Mouse (Mus musculus) heart, embryonic 14.5 days (tissue): ENCODE measurements around the gene Zdhhc18. TPM values are rescaled to one million over a fixed set of nuclear protein-coding genes. Genes with fewer than 3 reads are reported as not detected.

Experiments used
- ATAC-seq: fragments of 200-750 bp; cut with Nextera tagmentation; 2 replicates; pipeline ENCODE4 v1.8.0; 2017; ENCODE audit warnings: low read depth, moderate TSS enrichment; ENCODE audit not compliant: insufficient number of reproducible peaks, insufficient read depth, low FRiP score
- H3K27ac ChIP-seq, 2 experiments: fragments of 200-500 bp in 1 of 2; fragments of 300-500 bp in 1 of 2; sonication (generic) in 1 of 2; replicated peaks in 1 of 2; 2 replicates each; pipeline ENCODE4 v1.5.1; 2012 to 2014; ENCODE audit warnings: low read depth in 2 of 2, low read length in 2 of 2, control low read depth in 1 of 2, mild to moderate bottlenecking in 1 of 2, mixed read lengths in 1 of 2; ENCODE audit not compliant: control insufficient read depth in 1 of 2, insufficient read depth in 1 of 2
- H3K27me3 ChIP-seq: fragments of 300-500 bp; sonication (generic); 2 replicates; pipeline ENCODE4 v1.6.1; 2014; ENCODE audit warnings: mild to moderate bottlenecking, low read length, control low read depth; ENCODE audit not compliant: control insufficient read depth, insufficient read depth
- H3K36me3 ChIP-seq: fragments of 300-500 bp; sonication (generic); 2 replicates; pipeline ENCODE4 v1.6.1; 2014; ENCODE audit warnings: mild to moderate bottlenecking, control low read depth, low read length, mixed read lengths; ENCODE audit not compliant: control insufficient read depth, insufficient read depth
- H3K4me1 ChIP-seq, 2 experiments: fragments of 200-500 bp in 1 of 2; fragments of 300-500 bp in 1 of 2; sonication (generic) in 1 of 2; 2 replicates each; pipeline ENCODE4 v1.6.1; 2012 to 2014; ENCODE audit warnings: low read length in 2 of 2, control low read depth in 1 of 2, mixed read lengths in 1 of 2; ENCODE audit not compliant: control insufficient read depth in 2 of 2, insufficient read depth in 2 of 2
- H3K4me2 ChIP-seq: fragments of 300-500 bp; sonication (generic); 2 replicates; pipeline ENCODE4 v1.6.1; 2014; ENCODE audit warnings: mild to moderate bottlenecking, low read length
- H3K4me3 ChIP-seq, 2 experiments: fragments of 200-500 bp in 1 of 2; fragments of 300-500 bp in 1 of 2; sonication (generic) in 1 of 2; 2 replicates each; pipeline ENCODE4 v1.5.1; 2012 to 2014; ENCODE audit warnings: low read length in 2 of 2, mild to moderate bottlenecking in 2 of 2, control low read depth in 1 of 2, low read depth in 1 of 2, moderate library complexity in 1 of 2; ENCODE audit not compliant: control insufficient read depth in 1 of 2, insufficient read depth in 1 of 2
- H3K9ac ChIP-seq: fragments of 300-500 bp; sonication (generic); 2 replicates; pipeline ENCODE4 v1.6.1; 2014; ENCODE audit warnings: mild to moderate bottlenecking, low read length
- H3K9me3 ChIP-seq: fragments of 300-500 bp; sonication (generic); 2 replicates; pipeline ENCODE4 v1.6.1; 2016; ENCODE audit warnings: low read length, control low read depth; ENCODE audit not compliant: control insufficient read depth
- WGBS: fragments of 180-500 bp; shearing (Covaris S2); extraction: QIAGEN DNeasy Blood & Tissue Kit; methylation state at CpG from one replicate; pipeline ENCODE4 v1.1.7; 2014; 5-methylcytosine and 5-hydroxymethylcytosine counted together
- polyA plus RNA-seq: library from polyadenylated mRNA; unstranded; fragments of >200 nt; fragmentation: Nextera tagmentation; extraction: Ambion mirVana; gene quantifications from 2 replicates; pipeline ENCODE4 v1.2.1, GENCODE M21; 2014

Gene Zdhhc18
- polyA plus RNA-seq, 1 experiment from 2014 or later, result 4.7 TPM

DNA sequence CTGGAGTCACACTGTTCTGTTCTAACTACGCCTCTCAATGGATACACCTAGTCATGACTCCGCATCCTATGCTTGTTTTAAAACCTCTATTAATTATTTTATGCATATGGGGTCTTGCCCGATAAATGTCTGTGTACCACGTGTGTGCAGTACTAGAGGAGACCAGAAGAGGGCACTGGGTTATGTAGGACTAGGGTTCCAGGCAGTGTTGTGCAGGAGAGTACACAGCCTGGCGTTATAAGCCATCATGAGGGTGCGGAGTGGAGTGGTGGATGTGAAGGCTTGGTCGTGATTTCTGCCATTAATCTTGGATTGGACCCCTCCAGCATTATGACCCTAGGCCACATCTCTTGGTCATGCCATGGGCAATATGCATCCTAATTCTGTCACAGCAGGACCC is 37.5 kb downstream of the Zdhhc18 start:
- no peaks in the 10 kb centered on the region for H3K27me3 ChIP-seq
- H3K4me2 ChIP-seq, result no peak overlapping the region
- no peaks in the 10 kb centered on the region for H3K4me1 ChIP-seq
- no peak for ATAC-seq
- no peak overlapping the region for H3K27ac ChIP-seq
- 95% methylated on average over 7 of the region's 7 CpGs for WGBS
- H3K4me3 ChIP-seq, result no peak overlapping the region
- peaks cover 45% of the 10 kb centered on the region for H3K36me3 ChIP-seq
- no peak overlapping the region for H3K9ac ChIP-seq
- H3K9me3 ChIP-seq, result peaks cover 8% of the 10 kb centered on the region; the same call in 1 of the 2 replicates

DNA sequence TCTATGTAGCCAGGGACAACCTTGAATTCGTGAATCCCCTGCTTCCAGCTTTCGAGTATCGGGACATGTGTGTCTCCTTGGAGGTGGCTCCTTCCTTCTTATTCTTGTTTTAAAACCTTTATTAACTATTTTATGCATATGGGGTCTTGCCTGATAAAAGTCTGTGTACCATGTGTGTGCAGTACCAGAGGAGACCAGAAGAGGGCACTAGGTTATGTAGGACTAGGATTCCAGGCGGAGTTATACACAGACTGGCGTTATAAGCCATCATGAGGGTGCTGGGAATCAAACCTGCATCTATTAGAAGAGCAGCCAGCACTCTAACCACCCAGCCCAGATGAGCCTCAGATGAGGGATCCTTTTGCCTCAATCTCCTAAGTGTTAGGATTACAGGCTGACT is 38.1 kb downstream of the Zdhhc18 start:
- no peaks in the 10 kb centered on the region for H3K27me3 ChIP-seq
- WGBS, result 96% methylated on average over 5 of the region's 5 CpGs

DNA sequence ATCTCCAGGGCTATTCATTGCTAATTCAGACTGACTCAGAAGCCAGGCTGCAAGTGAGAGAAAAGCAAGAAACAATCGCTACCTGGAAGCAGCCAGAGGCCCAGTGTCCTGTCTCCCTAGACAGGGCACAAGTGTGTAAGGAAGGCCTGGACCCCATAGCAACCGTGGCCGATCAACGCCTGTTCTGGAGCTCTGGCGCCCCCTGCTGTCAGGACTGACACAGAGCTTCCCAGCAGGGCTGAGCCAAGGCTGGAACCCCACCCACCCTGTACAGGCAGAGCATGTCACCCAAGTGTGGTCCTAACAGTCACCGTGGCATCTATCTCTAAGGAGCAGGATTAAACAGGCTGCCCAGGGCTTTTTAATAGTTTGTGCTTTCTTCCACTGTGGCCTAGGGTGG is 40.2 kb downstream of the Zdhhc18 start:
- H3K4me3 ChIP-seq, result no peak overlapping the region
- H3K27me3 ChIP-seq, result no peaks in the 10 kb centered on the region
- WGBS, result 17% methylated on average over 6 of the region's 6 CpGs
- ATAC-seq, result 0 out of 2 replicates have a peak, but pooled peaks have one; percentile 32
- no peak overlapping the region for H3K27ac ChIP-seq
- H3K9me3 ChIP-seq, result peaks cover 8% of the 10 kb centered on the region; the same call in 1 of the 2 replicates
- H3K4me2 ChIP-seq, result no peak overlapping the region
- no peaks in the 10 kb centered on the region for H3K4me1 ChIP-seq
- peaks cover 55% of the 10 kb centered on the region for H3K36me3 ChIP-seq
- H3K9ac ChIP-seq, result no peak overlapping the region

More for the DNA sequence above, 38.1 kb downstream of the Zdhhc18 start:
- peaks cover 8% of the 10 kb centered on the region; the same call in 1 of the 2 replicates for H3K9me3 ChIP-seq
- no peak overlapping the region for H3K9ac ChIP-seq
- H3K4me3 ChIP-seq, result no peak overlapping the region
- H3K36me3 ChIP-seq, result peaks cover 43% of the 10 kb centered on the region
- H3K27ac ChIP-seq, result no peak overlapping the region
- no peak overlapping the region for H3K4me2 ChIP-seq
- H3K4me1 ChIP-seq, result no peaks in the 10 kb centered on the region
- ATAC-seq, result no peak

DNA sequence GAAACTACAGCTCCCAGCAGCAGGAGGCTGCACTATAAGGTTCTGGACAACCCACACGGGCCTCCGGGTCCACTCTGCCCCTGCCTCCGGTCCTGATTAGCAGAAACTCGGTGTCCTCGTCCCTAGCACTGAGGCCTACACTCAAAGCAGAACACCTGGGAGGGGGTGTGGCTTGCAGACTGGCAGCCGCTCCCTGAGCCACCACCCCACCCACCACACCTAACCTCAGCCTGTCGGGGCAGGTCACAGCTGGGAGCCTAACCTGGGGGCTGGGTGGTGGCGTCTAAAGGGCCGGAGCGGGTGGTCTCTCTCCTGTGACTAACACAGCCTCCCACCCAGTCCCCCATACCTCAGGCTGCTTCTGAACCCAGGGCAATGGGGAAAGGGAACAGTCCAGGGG is 42.7 kb downstream of the Zdhhc18 start:
- H3K27me3 ChIP-seq, result peaks cover 9% of the 10 kb centered on the region
- ATAC-seq, result no peak
- H3K4me2 ChIP-seq, result no peak overlapping the region
- no peak overlapping the region for H3K9ac ChIP-seq
- no peak overlapping the region for H3K27ac ChIP-seq
- whole genome bisulfite sequencing, result 84% methylated on average over 10 of the region's 10 CpGs
- H3K4me3 ChIP-seq, result no peak overlapping the region
- peaks cover 4% of the 10 kb centered on the region; the same call in 1 of the 2 replicates for H3K9me3 ChIP-seq
- H3K4me1 ChIP-seq, result no peaks in the 10 kb centered on the region
- H3K36me3 ChIP-seq, result peaks cover 44% of the 10 kb centered on the region

DNA sequence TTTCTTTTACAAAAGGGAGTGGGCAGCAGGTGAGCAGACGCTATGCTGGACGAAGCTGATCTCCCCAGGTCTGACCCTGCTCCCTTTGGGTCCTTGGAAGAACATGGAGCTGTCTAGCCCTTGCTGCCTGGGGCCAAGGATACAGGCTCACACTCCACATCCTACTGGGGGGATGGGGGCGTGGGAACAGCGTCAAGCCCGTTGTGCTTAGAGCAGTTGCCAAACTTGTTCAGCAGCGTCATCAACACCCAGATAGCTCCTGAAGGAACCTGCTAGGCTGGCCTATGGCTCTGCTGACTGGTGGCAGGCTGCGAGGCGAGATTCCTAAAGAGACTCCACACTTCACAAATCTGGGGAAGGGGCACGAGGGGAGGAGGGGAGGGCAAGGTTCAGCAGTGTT is 44.6 kb downstream of the Zdhhc18 start:
- Histone ChIP-seq H3K27ac (no peak overlapping the region), H3K4me2 (no peak overlapping the region), H3K4me1 (peaks cover 2 to 4% of the 10 kb centered on the region in 2 experiments; a peak in 2 of 4 replicates), H3K9ac (no peak overlapping the region), H3K9me3 (no peaks in the 10 kb centered on the region), H3K27me3 (peaks cover 20% of the 10 kb centered on the region), H3K36me3 (peaks cover 38% of the 10 kb centered on the region), H3K4me3 (no peak overlapping the region)
- 57% methylated on average over 9 of the region's 9 CpGs for WGBS
- no peak for ATAC-seq

DNA sequence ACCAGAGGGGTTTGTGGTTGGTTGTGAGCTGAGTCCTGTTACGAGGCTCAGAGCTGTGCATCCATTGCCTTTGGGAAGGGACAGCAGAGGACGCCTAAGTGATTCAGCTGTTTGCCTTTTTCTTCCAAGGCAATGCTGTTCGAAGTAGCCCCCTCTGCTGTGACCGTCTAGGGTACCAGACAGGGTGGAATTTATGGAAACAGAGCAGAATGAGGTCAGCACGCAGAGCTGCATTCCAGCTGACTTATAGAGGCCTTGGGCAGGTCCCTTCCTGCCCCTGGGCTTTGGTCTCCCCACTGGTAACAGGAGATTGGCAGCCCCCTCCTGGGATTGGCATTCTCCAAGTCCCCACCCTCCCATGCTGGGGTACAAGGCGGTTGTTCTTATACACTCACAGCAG is 45.1 kb downstream of the Zdhhc18 start:
- H3K27ac ChIP-seq, result no peak overlapping the region
- 56% methylated on average over 6 of the region's 6 CpGs for WGBS

DNA sequence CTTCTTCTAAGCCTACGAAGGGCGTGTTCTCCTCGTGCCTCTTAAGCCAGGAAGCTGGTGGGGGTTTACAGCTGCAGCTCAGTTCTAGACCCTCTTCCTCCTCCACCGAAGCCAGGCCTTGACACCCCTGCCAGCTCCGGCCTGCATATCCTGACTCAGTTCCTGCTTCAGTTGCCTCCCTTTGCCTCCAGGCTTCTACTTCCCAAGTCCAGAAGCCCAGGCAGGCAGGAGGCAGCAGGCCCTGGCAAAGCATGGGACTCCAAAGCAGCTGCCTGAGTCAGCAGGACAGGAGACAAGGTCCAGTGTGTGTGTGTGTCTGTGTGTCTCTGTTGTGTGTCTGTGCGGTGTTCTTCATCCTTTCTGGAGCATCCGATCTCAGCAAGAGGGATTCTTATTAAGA is 45.8 kb downstream of the Zdhhc18 start:
- Histone ChIP-seq H3K9me3 (no peaks in the 10 kb centered on the region), H3K4me2 (no peak overlapping the region), H3K27ac (no peak overlapping the region), H3K27me3 (peaks cover 26% of the 10 kb centered on the region), H3K4me3 (no peak overlapping the region), H3K4me1 (peaks cover 6 to 9% of the 10 kb centered on the region in 2 experiments; a peak in 3 of 4 replicates), H3K9ac (no peak overlapping the region), H3K36me3 (peaks cover 37% of the 10 kb centered on the region)
- ATAC-seq, result no peak
- WGBS, result 79% methylated on average over 7 of the region's 7 CpGs

More for the DNA sequence above, 45.1 kb downstream of the Zdhhc18 start:
- ATAC-seq, result no peak
- Histone ChIP-seq H3K9ac (no peak overlapping the region), H3K4me3 (no peak overlapping the region), H3K9me3 (no peaks in the 10 kb centered on the region), H3K27me3 (peaks cover 24% of the 10 kb centered on the region), H3K4me1 (peaks cover 4 to 8% of the 10 kb centered on the region in 2 experiments; a peak in 2 of 4 replicates), H3K36me3 (peaks cover 37% of the 10 kb centered on the region), H3K4me2 (no peak overlapping the region)

DNA sequence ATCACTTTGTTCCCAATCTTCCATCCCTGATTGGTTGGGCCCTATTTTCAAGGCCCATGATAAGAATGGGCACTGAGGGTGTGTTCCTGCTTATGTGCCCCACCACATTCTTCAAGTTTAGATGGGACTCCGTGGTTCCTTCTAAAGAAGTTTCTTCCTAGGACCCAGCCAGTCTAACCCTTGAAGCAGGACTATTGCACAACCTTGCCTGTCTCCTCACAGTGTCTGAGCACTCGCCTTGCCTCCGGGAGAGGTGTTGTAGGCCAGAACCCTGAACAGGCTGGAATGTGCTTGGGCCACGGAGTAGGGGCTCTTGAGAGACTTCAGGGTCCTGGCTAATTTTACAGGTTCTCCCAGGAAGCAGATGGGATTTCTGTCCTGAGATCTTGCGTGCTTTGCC is 46.9 kb downstream of the Zdhhc18 start:
- Histone ChIP-seq H3K4me2 (no peak overlapping the region), H3K27me3 (peaks cover 35% of the 10 kb centered on the region), H3K9me3 (no peaks in the 10 kb centered on the region), H3K9ac (no peak overlapping the region), H3K4me1 (peaks cover 8 to 11% of the 10 kb centered on the region in 2 experiments; a peak in 3 of 4 replicates), H3K27ac (no peak overlapping the region), H3K4me3 (no peak overlapping the region), H3K36me3 (peaks cover 29% of the 10 kb centered on the region)
- WGBS, result 88% methylated on average over 5 of the region's 5 CpGs
- no peak for ATAC-seq
